Mouse (Mus musculus): ENCODE results near the gene Cpa4. TPM values are rescaled to one million over a fixed set of nuclear protein-coding genes. Genes with fewer than 3 reads are reported as not detected.

The Cpa4 gene
- polyA plus RNA-seq, 1 experiment = not detected

DNA sequence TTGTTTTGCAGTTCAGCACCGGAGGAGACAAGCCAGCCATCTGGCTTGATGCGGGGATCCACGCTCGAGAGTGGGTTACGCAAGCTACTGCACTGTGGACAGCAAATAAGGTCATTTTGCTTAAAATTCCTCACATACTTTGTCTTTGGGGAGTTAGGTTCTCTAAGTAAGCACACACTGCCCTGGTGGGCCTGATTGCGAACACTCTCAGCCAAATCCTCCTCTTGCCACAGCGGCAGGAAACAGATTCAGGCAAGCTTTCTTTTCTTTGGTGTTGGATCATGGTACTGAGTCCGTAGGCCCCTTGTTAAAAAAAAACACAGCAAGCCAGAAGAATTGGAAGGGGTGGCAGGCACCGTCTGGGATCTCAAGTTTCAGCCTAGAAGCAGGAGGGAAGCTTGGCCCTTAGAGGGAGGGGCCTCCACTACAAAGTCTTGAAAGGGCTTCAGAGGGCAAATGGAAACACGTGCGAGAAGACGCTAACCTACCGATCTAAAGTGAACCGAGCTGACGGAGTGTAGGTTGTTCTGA is 18.9 kb upstream of the Cpa4 start:
- Histone ChIP-seq H3K4me3 (ENCODE audit: insufficient read depth, low read depth, low read length) (no peak overlapping the region), H3K27ac (ENCODE audit: insufficient read depth, low read depth, low read length) (no peak overlapping the region), H3K4me1 (ENCODE audit: control insufficient read depth, insufficient read depth, low read length) (peaks cover 21% of the 10 kb centered on the region)
- TF ChIP-seq CTCF (IDR thresholded peaks at IDR 0.05; ENCODE audit: insufficient read depth, low read depth, low read length) (no peak), POLR2A (IDR thresholded peaks at IDR 0.05; ENCODE audit: insufficient read depth, low read depth, low read length) (no peak)
- WGBS = 63% methylated on average over 15 of the region's 15 CpGs

DNA sequence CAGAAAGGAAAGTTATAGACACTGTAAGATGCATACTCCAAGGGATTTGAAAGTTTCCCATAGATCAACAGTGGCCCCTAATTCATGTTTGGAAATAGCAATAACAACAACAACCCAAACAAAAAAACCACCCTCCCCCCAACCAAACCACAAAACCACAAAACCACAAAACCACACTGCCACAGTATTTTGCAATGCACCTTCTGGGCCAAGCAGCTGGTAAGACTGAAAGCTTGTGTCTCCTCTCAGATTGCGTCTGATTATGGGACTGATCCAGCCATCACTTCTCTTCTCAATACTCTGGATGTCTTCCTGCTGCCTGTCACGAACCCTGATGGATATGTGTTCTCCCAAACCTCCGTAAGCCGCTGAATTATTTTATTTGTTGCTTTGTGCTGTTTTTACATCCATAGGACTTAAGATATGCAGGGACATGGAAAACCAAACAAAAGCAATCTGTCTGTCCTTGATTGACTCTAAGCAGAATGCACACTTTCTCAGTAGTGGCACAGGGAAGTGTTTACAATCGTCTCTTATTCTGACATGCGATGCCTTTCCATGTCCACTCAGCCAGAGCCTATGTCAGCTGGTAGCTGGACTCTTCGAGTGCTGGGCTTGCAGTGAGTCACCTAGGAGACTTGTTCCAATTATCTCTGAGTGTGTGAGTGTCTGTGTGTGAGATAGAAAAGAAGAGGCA is 17.5 kb upstream of the Cpa4 start:
- Histone ChIP-seq H3K4me3 (ENCODE audit: insufficient read depth, low read depth, low read length) (no peak overlapping the region), H3K4me1 (ENCODE audit: control insufficient read depth, insufficient read depth, low read length) (peaks cover 21% of the 10 kb centered on the region), H3K27ac (ENCODE audit: insufficient read depth, low read depth, low read length) (no peak overlapping the region)
- no peak for TF ChIP-seq CTCF (IDR thresholded peaks at IDR 0.05; ENCODE audit: insufficient read depth, low read depth, low read length)
- no peak for TF ChIP-seq POLR2A (IDR thresholded peaks at IDR 0.05; ENCODE audit: insufficient read depth, low read depth, low read length)
- WGBS = 79% methylated on average over 7 of the region's 7 CpGs

DNA sequence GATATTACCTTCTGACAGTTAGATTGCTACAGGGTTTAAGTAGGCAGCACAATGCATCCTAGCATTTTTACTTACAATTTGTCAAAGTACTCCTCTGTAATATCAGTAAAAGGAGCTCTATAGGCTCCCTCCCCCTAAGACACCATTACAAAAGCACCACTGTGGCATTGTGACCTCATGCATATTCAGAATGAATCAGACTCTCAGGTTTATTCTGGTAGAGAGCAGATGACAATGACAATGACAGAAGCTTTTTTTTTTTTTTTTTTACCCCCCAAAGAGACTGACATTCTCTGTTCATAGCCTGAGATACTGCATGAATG is 17.0 kb upstream of the Cpa4 start:
- no peak for TF ChIP-seq CTCF (IDR thresholded peaks at IDR 0.05; ENCODE audit: insufficient read depth, low read depth, low read length)
- no peak for TF ChIP-seq POLR2A (IDR thresholded peaks at IDR 0.05; ENCODE audit: insufficient read depth, low read depth, low read length)
- H3K27ac ChIP-seq (ENCODE audit: insufficient read depth, low read depth, low read length) = no peak overlapping the region
- no peak overlapping the region for H3K4me3 ChIP-seq (ENCODE audit: insufficient read depth, low read depth, low read length)
- H3K4me1 ChIP-seq (ENCODE audit: control insufficient read depth, insufficient read depth, low read length) = peaks cover 22% of the 10 kb centered on the region

DNA sequence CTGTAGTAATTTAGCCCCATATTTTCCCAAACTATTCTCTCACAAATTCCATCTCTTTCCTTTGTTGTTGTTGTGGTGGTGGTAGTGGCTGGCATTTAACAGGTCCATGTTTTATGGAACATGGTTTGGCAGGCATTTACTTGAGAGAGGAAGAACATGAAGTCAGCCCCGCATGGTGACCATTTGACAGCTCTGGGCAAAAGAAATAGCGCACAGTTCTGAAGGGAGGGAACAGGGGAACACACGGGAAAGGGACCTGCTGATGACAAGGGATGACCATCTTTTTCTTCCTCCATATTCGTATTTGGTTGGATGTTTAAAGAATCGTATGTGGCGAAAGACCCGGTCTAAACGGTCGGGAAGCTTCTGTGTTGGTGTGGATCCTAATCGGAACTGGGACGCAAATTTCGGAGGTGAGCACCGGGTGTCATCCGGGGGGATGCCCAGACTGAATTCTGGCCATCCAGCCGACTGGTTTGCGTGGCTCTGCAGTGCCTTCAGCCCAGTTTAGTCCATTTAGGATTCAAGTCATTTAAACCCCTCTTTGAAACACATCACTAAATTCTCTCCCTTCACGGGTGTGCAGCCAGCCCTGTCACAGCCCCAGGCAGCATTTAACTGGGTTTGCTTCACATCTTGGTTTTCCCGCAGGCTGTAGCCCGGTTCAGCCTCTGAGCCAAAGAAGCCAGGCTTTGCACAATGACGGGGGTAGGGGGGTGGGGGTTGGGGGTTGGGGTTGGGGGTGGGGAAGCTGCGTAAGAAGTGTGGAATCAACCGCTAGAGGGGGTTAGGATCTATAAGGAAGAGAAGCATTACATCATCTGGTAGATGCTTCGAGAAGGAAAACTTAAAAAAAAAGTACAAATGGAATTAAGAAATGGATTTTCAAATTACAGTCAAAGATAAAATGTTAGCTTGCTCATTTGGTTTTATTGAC is 16.3 kb upstream of the Cpa4 start:
- Histone ChIP-seq H3K4me3 (ENCODE audit: insufficient read depth, low read depth, low read length) (peak overlapping the region; percentile 44), H3K27ac (ENCODE audit: insufficient read depth, low read depth, low read length) (peak overlapping the region; percentile 91), H3K4me1 (ENCODE audit: control insufficient read depth, insufficient read depth, low read length) (peaks cover 19% of the 10 kb centered on the region)
- WGBS = 8% methylated on average over 23 of the region's 23 CpGs
- no peak for TF ChIP-seq POLR2A (IDR thresholded peaks at IDR 0.05; ENCODE audit: insufficient read depth, low read depth, low read length)
- TF ChIP-seq CTCF (IDR thresholded peaks at IDR 0.05; ENCODE audit: insufficient read depth, low read depth, low read length) = no peak

DNA sequence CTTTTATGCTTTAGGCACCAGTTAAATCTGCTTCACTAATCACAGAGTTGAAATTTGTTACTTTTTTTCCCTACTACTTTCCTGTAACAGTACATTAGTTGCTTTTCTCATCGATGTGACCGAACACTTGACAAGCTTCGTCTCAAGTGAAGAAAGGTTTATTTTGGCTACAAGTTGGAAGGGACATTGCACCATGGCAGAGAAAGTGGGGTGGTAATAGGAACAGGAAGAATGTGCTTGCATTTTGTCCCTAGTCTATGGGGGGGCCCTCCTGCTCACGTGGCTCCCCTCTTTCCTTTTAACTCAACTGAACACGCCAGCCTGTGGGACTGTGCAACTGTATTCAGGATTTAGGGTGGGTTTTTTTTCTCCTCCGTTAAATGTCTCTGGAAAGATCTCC is 15.5 kb upstream of the Cpa4 start:
- H3K4me3 ChIP-seq (ENCODE audit: insufficient read depth, low read depth, low read length) = no peak overlapping the region
- 21% methylated on average over 6 of the region's 6 CpGs for WGBS
- no peak overlapping the region for H3K27ac ChIP-seq (ENCODE audit: insufficient read depth, low read depth, low read length)
- peaks cover 16% of the 10 kb centered on the region for H3K4me1 ChIP-seq (ENCODE audit: control insufficient read depth, insufficient read depth, low read length)
- TF ChIP-seq POLR2A (IDR thresholded peaks at IDR 0.05; ENCODE audit: insufficient read depth, low read depth, low read length) = no peak
- TF ChIP-seq CTCF (IDR thresholded peaks at IDR 0.05; ENCODE audit: insufficient read depth, low read depth, low read length) = no peak

DNA sequence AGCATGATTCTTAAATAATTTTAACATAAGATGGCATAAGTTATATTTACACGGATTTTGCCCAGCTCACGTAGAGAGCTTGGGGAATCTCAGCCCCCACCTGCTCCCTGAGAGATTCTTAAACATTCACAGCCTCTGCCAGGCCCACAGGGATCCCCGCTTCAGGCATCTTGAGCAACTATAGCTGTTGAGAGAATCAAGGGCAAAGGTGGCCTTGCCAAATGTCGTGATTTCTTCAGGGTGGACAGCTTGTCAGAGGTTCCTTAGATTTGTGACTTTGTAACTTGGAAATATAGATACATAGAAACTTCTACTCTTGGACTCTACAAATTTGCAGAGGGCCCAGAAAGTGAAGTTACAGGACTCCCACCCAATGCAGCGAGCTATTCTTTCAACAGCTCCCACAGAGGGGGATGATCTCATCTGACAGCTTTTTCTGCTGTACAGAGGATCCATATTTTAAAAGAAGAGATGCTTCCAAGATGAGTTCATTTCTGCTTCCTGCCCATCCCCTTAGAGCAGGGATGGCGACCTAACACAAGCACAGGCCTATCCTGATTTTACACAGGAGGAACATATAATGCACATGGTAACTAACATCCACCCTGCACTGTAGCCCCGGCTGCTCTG is 14.7 kb upstream of the Cpa4 start:
- Histone ChIP-seq H3K4me1 (ENCODE audit: control insufficient read depth, insufficient read depth, low read length) (peaks cover 12% of the 10 kb centered on the region), H3K27ac (ENCODE audit: insufficient read depth, low read depth, low read length) (no peak overlapping the region), H3K4me3 (ENCODE audit: insufficient read depth, low read depth, low read length) (no peak overlapping the region)
- TF ChIP-seq POLR2A (IDR thresholded peaks at IDR 0.05; ENCODE audit: insufficient read depth, low read depth, low read length) (no peak), CTCF (IDR thresholded peaks at IDR 0.05; ENCODE audit: insufficient read depth, low read depth, low read length) (no peak)
- 93% methylated on average over 7 of the region's 7 CpGs for WGBS

DNA sequence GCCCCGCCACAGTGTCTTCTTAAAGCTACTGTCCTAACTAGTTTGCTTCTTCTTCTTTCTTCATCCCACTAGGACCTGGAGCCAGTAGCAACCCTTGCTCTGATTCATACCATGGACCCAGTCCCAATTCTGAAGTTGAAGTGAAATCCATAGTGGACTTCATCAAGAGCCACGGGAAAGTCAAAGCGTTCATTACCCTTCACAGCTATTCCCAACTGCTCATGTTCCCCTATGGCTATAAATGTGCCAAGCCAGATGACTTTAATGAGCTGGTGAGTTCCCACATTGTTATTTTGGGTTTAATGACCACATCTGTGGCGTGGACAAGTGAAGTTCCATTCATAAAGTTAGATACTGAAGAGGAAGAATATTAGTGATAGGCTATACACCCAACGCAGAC is 14.1 kb upstream of the Cpa4 start:
- 96% methylated on average over 5 of the region's 5 CpGs for WGBS
- no peak for TF ChIP-seq CTCF (IDR thresholded peaks at IDR 0.05; ENCODE audit: insufficient read depth, low read depth, low read length)
- no peak for TF ChIP-seq POLR2A (IDR thresholded peaks at IDR 0.05; ENCODE audit: insufficient read depth, low read depth, low read length)
- Histone ChIP-seq H3K4me3 (ENCODE audit: insufficient read depth, low read depth, low read length) (no peak overlapping the region), H3K27ac (ENCODE audit: insufficient read depth, low read depth, low read length) (no peak overlapping the region), H3K4me1 (ENCODE audit: control insufficient read depth, insufficient read depth, low read length) (peaks cover 11% of the 10 kb centered on the region)

DNA sequence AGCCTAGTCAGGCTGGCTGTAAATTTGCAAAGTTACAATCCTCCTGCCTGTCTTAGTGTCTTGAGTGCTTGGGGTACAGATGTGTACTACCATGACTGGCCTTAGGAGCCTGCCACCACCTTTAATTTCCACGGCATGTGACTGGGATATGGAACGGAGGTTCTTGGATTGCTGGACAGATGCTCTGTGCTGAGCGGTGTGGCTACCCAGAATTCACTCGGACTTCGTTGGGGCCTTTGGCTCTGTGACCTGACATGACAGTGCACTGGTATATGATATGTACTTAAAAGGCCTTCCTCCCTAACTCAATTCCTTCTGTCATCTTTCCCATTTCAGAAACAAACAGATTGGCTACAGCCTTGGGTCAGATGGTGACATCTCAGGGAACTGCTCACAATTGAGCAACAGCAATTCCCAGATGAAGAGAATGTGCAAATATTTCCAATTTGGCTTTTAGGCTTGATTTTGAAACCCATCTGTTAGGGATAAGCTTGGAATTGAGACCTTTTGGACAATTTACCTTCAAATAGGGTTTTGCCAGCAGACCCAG is 13.5 kb upstream of the Cpa4 start:
- Histone ChIP-seq H3K4me3 (ENCODE audit: insufficient read depth, low read depth, low read length) (no peak overlapping the region), H3K27ac (ENCODE audit: insufficient read depth, low read depth, low read length) (no peak overlapping the region), H3K4me1 (ENCODE audit: control insufficient read depth, insufficient read depth, low read length) (peaks cover 6% of the 10 kb centered on the region)
- 97% methylated on average over 5 of the region's 5 CpGs for WGBS
- TF ChIP-seq CTCF (IDR thresholded peaks at IDR 0.05; ENCODE audit: insufficient read depth, low read depth, low read length) = no peak
- no peak for TF ChIP-seq POLR2A (IDR thresholded peaks at IDR 0.05; ENCODE audit: insufficient read depth, low read depth, low read length)
